Comparison of ENCODE assay signal across 22 mouse cellular contexts in genomic region chr4:147603806-147604205, GRCm38 (mm10). TPM values are rescaled to one million over a fixed set of nuclear protein-coding genes. Genes with fewer than 3 reads are reported as not detected.
DNase-seq lines count a peak whose midpoint lies in the region; ATAC-seq lines count a peak whose summit lies in the region.
"Had no signal": no experiment of that assay in that cellular context is flagged by ENCODE, and none has a peak within 500 bp of the region (broad histone marks: within the 10 kb centered on the region; RNA-seq: fewer than 3 reads in every experiment).

No protein-coding gene starts in this region.

- H3K27ac ChIP-seq in midbrain, embryonic 11.5 days (ENCODE audit: low read depth, low read length): no peak overlapping the region
- H3K27ac ChIP-seq in midbrain, embryonic 14.5 days (replicated peaks; ENCODE audit: low read depth, low read length): no peak overlapping the region

- H3K9me3 ChIP-seq in midbrain, embryonic 11.5 days (ENCODE audit: control insufficient read depth, low read length): 0 out of 2 replicates have a peak, but pooled peaks cover 3% of the 10 kb centered on the region
- peaks cover 4% of the 10 kb centered on the region for H3K9me3 ChIP-seq in midbrain, embryonic 14.5 days (ENCODE audit: control insufficient read depth, low read length)

- H3K4me3 ChIP-seq in midbrain, embryonic 11.5 days (ENCODE audit: low read depth, low read length): no peak overlapping the region
- no peak overlapping the region for H3K4me3 ChIP-seq in midbrain, embryonic 14.5 days (replicated peaks; ENCODE audit: low read depth, low read length)

- WGBS in midbrain, embryonic 11.5 days: 83% methylated on average over 4 of the region's 4 CpGs
- WGBS in midbrain, embryonic 14.5 days: 77% methylated on average over 4 of the region's 4 CpGs

- intact Hi-C loops in gastrocnemius, postnatal 14 days (cut with DNase I; ENCODE audit: low total_unique reads): no loop called here
- intact Hi-C loops in heart, postnatal 14 days (cut with DNase I): no loop called here

- no peak overlapping the region for H3K9ac ChIP-seq in midbrain, embryonic 11.5 days (ENCODE audit: low read length)
- no peak overlapping the region for H3K9ac ChIP-seq in midbrain, embryonic 14.5 days (replicated peaks; ENCODE audit: low read length)

- peak; percentile 3 for DNase-seq in gastrocnemius, postnatal 14 days
- DNase-seq in gastrocnemius, postnatal 10 days: no peak
- peak; percentile 92 for DNase-seq in heart, adult 11 months
- DNase-seq in heart, postnatal 14 days: no peak
- DNase-seq in midbrain, embryonic 11.5 days (ENCODE audit: low spot score, missing footprints): peak; percentile 64
- no peak for DNase-seq in midbrain, embryonic 14.5 days
- DNase-seq in testis, postnatal 10 days (ENCODE audit: low spot score): peak; percentile 39
- no peak for DNase-seq in testis, postnatal 14 days (ENCODE audit: low spot score)
- DNase-seq: adrenal gland, adult 2 months; adrenal gland, adult 8-10 months; adrenal gland, postnatal 10 days; adrenal gland, postnatal 14 days; adrenal gland, postnatal 25 days; adrenal gland, postnatal 36 days; B cell, adult 2 months; cerebellum, adult 11 months; cerebellum, adult 11-12 months had no signal

- no peaks in the 10 kb centered on the region for H3K27me3 ChIP-seq in midbrain, embryonic 11.5 days (ENCODE audit: control insufficient read depth, insufficient read depth, low read length)
- H3K27me3 ChIP-seq in midbrain, embryonic 14.5 days (ENCODE audit: control insufficient read depth, insufficient read depth, low read length): no peaks in the 10 kb centered on the region
- H3K27me3 ChIP-seq: CH12.LX, Patski had no signal

- H3K4me1 ChIP-seq in midbrain, embryonic 11.5 days (ENCODE audit: control insufficient read depth, insufficient read depth, low read length): no peaks in the 10 kb centered on the region
- H3K4me1 ChIP-seq in midbrain, embryonic 14.5 days (ENCODE audit: control insufficient read depth, insufficient read depth, low read length): no peaks in the 10 kb centered on the region

- no peak for ATAC-seq in midbrain, embryonic 11.5 days (ENCODE audit: low FRiP score)
- no peak for ATAC-seq in midbrain, embryonic 14.5 days (ENCODE audit: low FRiP score, low TSS enrichment)
- ATAC-seq: activated CD4-positive, CD25-positive, alpha-beta regulatory T cell, adult 4 months; CD4-positive, CD25-positive, alpha-beta regulatory T cell, adult 4 months; Patski had no signal

- H3K36me3 ChIP-seq in midbrain, embryonic 11.5 days (ENCODE audit: control insufficient read depth, insufficient read depth, low read length): no peaks in the 10 kb centered on the region
- no peaks in the 10 kb centered on the region for H3K36me3 ChIP-seq in midbrain, embryonic 14.5 days (ENCODE audit: control insufficient read depth, insufficient read depth, low read length)
- H3K36me3 ChIP-seq: G1E had no signal

- no peak overlapping the region for H3K4me2 ChIP-seq in midbrain, embryonic 11.5 days
- no peak overlapping the region for H3K4me2 ChIP-seq in midbrain, embryonic 14.5 days (ENCODE audit: low read length)

RNA-seq across cellular contexts. Expression of gene Zfp979, which starts 38.5 kb away (rescaled TPM):
- 1 to 10 TPM; 1.3 to 1.5 TPM for total RNA-seq in gastrocnemius, postnatal 14 days (2021)
- total RNA-seq in gastrocnemius, postnatal 10 days (2021): 1 to 10 TPM; 1.2 to 1.7 TPM
- 1 to 10 TPM; 3.2 to 3.3 TPM for total RNA-seq in heart, postnatal 14 days (2021)
- polyA plus RNA-seq in midbrain, embryonic 11.5 days (2014; fragmentation: Nextera tagmentation; extraction: Ambion mirVana): 2.8 and 3.1 TPM in 2 replicates
- polyA plus RNA-seq in midbrain, embryonic 14.5 days (2014; fragmentation: Nextera tagmentation; extraction: Ambion mirVana): 1.8 and 3.6 TPM in 2 replicates
- polyA plus RNA-seq: adrenal gland, adult 2 months; G1E had no signal

RNA-seq across cellular contexts. Expression of gene Zfp985, which starts 50.7 kb away (rescaled TPM):
- total RNA-seq in gastrocnemius, postnatal 14 days (2021): under 1 TPM; 0.12 to 0.18 TPM
- total RNA-seq in gastrocnemius, postnatal 10 days (2021): not detected
- under 1 TPM; 0.20 to 0.33 TPM for total RNA-seq in heart, postnatal 14 days (2021)
- polyA plus RNA-seq in midbrain, embryonic 11.5 days (2014; fragmentation: Nextera tagmentation; extraction: Ambion mirVana): 0.11 and 0.12 TPM in 2 replicates
- polyA plus RNA-seq in midbrain, embryonic 14.5 days (2014; fragmentation: Nextera tagmentation; extraction: Ambion mirVana): 0.30 TPM in 1 of 2 replicates, not detected in the other
- total RNA-seq: CH12.LX had no signal
- polyA plus RNA-seq: adrenal gland, adult 2 months had no signal

Comparison
In these comparisons a context has a peak if more than half of its experiments do, and no peak if none do; other contexts are left out.
1. DNase-seq: peak in gastrocnemius, postnatal 14 days (single experiment), heart, adult 11 months (single experiment), midbrain, embryonic 11.5 days (single experiment) and testis, postnatal 10 days (single experiment); none in gastrocnemius, postnatal 10 days (single experiment), heart, postnatal 14 days (0 of 2), midbrain, embryonic 14.5 days (single experiment) and testis, postnatal 14 days (single experiment).